Mouse (Mus musculus): ENCODE measurements at regions not wholly inside any gene's neighbourhood (a gene's known extent, or its start where the extent isn't known, plus 50 kb on each side); places are given as distances from the start of the nearest gene placed in this dataset.

GRCm38 (mm10) chr15:87433306-87433705 is 110.8 kb upstream of the Fam19a5 start:
- peak; percentile 29 for DNase-seq (ENCODE audit: extremely low read depth, insufficient read length, low spot score)

DNA sequence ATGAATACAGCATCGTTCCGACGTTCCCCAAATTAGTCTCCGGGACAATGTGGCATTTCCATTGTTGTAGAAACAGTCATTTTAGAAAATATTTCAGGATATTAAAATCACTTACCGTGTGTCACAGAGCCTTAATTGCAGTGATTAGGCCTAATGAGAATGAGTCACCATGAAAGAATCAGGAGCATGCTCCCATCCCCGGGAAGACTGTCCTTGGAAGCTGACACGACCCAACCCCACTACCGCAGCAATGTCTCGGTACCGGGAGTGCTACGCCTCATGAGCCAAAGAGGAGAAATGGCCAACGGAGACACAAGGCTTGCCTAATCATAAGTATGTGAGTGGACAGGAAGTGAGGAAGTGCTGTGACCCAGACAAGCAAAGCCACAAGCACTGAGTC is 110.2 kb upstream of the Fam19a5 start:
- no peak for DNase-seq (ENCODE audit: extremely low read depth, insufficient read length, low spot score)

DNA sequence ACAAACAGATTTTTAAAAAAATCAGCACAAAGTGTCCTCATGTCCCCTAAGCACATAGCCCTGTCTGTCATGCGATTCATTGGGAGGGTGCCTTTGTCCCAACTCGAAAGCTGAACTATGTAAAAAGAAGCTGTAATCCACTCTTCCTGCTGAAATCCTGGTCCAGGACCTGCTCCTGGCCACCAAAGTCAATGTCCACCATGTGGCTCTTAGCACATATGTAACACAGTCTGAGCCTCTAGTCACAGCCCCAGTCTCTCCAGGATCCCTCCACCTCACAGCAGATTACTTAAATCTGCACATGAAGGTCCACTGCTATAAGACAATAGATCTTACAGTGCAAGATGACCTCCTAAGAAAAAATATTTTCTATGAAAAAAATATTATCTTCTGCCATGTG is 108.5 kb upstream of the Fam19a5 start:
- DNase-seq (ENCODE audit: extremely low read depth, insufficient read length, low spot score), result no peak

DNA sequence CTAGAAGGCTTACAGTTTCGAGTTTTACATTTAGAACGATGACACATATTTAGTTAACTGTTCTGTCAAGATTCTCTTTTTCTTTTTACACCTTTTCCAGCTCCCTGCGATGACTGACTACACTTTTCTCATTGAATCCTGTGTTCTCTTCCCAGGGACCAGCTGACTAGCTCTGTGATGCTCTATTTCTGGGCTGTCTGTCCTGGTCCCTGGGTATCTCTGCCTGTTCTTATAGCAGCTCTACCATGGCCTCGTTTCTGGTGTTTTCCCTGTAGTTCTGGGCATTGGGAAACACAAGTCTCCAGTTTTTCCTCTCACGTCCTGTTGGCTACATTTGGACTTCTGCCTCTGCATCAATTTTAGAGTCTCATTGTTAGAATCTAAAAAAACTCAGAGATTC is 106.5 kb upstream of the Fam19a5 start:
- DNase-seq (ENCODE audit: extremely low read depth, insufficient read length, low spot score), result no peak

GRCm38 (mm10) chr15:87458932-87459331 is 85.2 kb upstream of the Fam19a5 start:
- DNase-seq (ENCODE audit: extremely low read depth, insufficient read length, low spot score), result no peak

DNA sequence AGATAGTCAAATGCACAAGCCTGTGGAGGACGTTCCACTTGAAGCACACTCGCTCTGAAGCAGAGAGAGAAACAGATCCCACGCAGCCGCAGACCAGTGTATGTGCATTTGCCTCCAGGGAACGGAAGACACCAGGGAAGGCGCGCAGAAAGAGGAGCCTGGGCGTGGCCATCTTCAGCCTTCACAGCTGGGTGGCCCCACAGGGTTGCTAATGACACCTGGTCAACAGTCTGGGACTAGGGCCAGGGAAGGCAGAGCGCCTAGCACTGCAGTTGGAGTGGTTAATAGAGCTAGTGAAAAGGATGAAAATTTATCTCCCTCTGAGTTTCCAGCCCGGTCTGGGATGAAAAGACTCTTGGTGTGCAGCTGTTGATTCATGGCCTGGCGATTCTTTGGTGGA is 67.9 kb upstream of the Fam19a5 start:
- no peak for DNase-seq (ENCODE audit: extremely low read depth, insufficient read length, low spot score)

DNA sequence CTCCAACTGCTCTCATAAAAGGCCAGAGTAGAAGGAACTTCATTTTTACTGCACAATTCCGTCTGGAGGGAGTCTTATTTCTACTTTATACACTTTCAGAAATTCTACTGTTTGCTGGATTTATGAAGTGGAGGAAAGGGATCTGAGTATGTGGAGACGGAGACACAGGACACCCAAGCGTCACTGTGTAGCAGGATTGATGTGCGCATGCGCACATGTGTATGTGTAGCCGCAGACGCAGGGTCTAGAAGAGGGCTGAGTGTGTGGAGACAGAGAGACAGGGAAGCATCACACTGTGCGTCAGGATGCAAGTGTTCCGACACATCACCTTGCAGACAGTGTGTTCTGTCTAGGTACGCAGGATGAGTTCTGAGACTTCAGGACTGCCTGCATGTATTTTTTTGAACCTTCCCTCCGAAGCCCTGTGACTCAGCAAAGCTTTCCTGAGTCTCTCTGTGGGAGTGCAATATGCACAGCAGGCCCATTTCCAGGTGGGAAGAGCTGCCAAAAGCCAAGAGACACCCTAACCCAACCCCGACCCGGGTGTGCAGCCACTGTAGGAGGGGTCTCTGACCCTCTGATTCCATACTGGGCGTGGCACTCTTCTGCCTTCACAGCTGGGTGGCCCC is 67.1 kb upstream of the Fam19a5 start:
- no peak for DNase-seq (ENCODE audit: extremely low read depth, insufficient read length, low spot score)

GRCm38 (mm10) chr15:87480758-87481157 is 63.3 kb upstream of the Fam19a5 start:
- DNase-seq (ENCODE audit: extremely low read depth, insufficient read length, low spot score), result no peak
